Mouse (Mus musculus): ENCODE data around the gene Itga3. TPM values are rescaled to one million over a fixed set of nuclear protein-coding genes. Genes with fewer than 3 reads are reported as not detected.

Gene Itga3
- polyA plus RNA-seq, 1 experiment from 2014 or later: 29.0 TPM

DNA sequence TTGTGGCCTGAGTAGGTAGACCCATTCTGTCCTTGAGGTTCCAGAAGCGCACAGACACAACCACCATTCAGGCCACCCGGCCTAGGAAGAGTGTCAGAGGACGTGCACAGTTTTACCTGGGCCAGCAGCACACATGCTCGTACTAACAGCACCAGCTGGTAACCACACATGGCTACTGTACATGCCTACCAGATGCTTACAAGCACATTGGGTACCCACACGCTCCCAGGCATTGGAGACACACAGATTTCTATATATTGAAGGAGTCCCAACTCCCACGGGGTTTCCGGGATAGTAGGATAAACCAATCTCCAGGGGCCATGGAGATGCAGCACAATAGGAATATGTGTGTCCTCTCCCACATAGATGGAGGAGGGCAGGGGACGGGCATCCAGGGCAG lies 73.9 kb downstream of the Itga3 start:
- no peaks in the 10 kb centered on the region for H3K9me3 ChIP-seq (ENCODE audit: control insufficient read depth, low read length)
- H3K36me3 ChIP-seq (ENCODE audit: control insufficient read depth, insufficient read depth, low read length): peaks cover 76% of the 10 kb centered on the region
- DNase-seq (ENCODE audit: low spot score) (no peak), ATAC-seq (replicated peaks; ENCODE audit: low FRiP score, low TSS enrichment, low read depth) (no peak)
- H3K9ac ChIP-seq (ENCODE audit: low read length): no peak overlapping the region
- no peak overlapping the region for H3K4me2 ChIP-seq (ENCODE audit: low read length)
- H3K4me1 ChIP-seq (replicated peaks; ENCODE audit: control insufficient read depth, insufficient read depth, low read length): peaks cover 30% of the 10 kb centered on the region
- no peak overlapping the region for H3K27ac ChIP-seq (ENCODE audit: low read depth)
- no peaks in the 10 kb centered on the region for H3K27me3 ChIP-seq (replicated peaks; ENCODE audit: control insufficient read depth, insufficient read depth, low read length)
- 95% methylated on average over 8 of the region's 8 CpGs for WGBS
- H3K4me3 ChIP-seq (ENCODE audit: low read depth, low read length): no peak overlapping the region

DNA sequence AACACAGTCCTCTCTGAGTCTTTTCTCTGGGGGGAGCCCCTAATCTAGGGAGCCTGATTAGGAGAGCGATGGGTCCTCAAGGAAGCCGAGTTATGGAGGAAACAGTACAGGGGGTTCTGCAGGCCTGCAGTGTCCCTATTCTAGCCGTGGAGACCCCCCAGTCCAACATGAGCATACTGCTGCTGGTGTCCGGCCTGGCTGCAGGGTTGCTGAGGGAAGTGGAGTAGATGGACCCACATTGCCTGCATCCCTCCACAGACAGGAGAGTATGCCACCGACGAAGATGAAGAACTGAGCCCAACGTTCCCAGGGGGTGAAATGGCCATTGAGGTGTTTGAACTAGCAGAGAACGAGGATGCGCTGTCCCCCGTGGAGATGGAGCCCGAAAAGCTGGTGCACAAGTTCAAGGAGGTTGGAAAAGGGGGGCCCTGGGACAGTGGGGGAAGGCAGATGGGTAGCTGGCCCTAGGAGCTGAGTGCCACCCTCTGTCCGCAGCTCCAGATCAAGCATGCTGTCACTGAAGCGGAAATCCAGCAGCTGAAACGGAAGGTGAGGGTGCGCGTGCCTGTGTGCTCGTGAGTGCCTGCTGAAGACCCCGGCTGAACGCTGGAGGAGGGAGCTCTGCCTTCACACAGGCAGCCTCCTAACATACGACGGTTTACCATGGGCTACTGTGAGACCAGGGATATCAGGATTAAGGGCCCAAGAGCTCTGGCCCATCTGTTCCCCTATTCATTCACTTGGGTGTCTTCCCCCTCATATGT lies 74.8 kb downstream of the Itga3 start:
- peaks cover 22% of the 10 kb centered on the region for H3K4me1 ChIP-seq (replicated peaks; ENCODE audit: control insufficient read depth, insufficient read depth, low read length)
- H3K4me3 ChIP-seq (ENCODE audit: low read depth, low read length): no peak overlapping the region
- WGBS: 86% methylated on average over 21 of the region's 21 CpGs
- ATAC-seq (replicated peaks; ENCODE audit: low FRiP score, low TSS enrichment, low read depth): no peak
- peaks cover 85% of the 10 kb centered on the region for H3K36me3 ChIP-seq (ENCODE audit: control insufficient read depth, insufficient read depth, low read length)
- H3K9ac ChIP-seq (ENCODE audit: low read length): no peak overlapping the region
- no peak for DNase-seq (ENCODE audit: low spot score)
- H3K9me3 ChIP-seq (ENCODE audit: control insufficient read depth, low read length): no peaks in the 10 kb centered on the region
- no peak overlapping the region for H3K27ac ChIP-seq (ENCODE audit: low read depth)
- H3K4me2 ChIP-seq (ENCODE audit: low read length): no peak overlapping the region
- no peaks in the 10 kb centered on the region for H3K27me3 ChIP-seq (replicated peaks; ENCODE audit: control insufficient read depth, insufficient read depth, low read length)

DNA sequence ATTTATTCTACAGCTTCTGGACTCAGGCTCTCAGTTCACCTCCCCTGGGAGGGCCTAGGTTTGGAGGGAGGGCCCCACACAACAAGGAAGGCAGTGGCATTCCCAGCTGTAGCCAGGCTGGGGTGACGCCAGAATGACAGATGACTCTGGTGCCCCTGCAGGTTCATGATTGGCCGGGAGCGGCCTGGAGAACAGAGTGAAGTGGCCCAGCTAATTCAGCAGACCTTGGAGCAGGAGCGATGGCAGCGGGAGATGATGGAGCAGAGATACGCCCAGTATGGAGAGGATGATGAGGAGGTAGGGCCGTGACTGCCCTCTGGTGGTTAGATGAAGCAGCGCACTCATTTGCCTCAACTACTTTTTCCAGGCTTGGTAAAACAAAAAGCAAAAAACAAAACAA lies 75.5 kb downstream of the Itga3 start:
- no peak overlapping the region for H3K4me2 ChIP-seq (ENCODE audit: low read length)
- H3K9me3 ChIP-seq (ENCODE audit: control insufficient read depth, low read length): no peaks in the 10 kb centered on the region
- H3K9ac ChIP-seq (ENCODE audit: low read length): no peak overlapping the region
- peak; percentile 79 for DNase-seq (ENCODE audit: low spot score)
- peaks cover 90% of the 10 kb centered on the region for H3K36me3 ChIP-seq (ENCODE audit: control insufficient read depth, insufficient read depth, low read length)
- H3K4me3 ChIP-seq (ENCODE audit: low read depth, low read length): no peak overlapping the region
- ATAC-seq (replicated peaks; ENCODE audit: low FRiP score, low TSS enrichment, low read depth): peak; percentile 42; the same call in 1 of the 2 replicates
- 3% methylated on average over 8 of the region's 8 CpGs for WGBS
- peaks cover 18% of the 10 kb centered on the region for H3K4me1 ChIP-seq (replicated peaks; ENCODE audit: control insufficient read depth, insufficient read depth, low read length)
- no peaks in the 10 kb centered on the region for H3K27me3 ChIP-seq (replicated peaks; ENCODE audit: control insufficient read depth, insufficient read depth, low read length)
- 0 out of 2 replicates have a peak overlapping the region, but pooled peaks have one; percentile 47 for H3K27ac ChIP-seq (ENCODE audit: low read depth)

DNA sequence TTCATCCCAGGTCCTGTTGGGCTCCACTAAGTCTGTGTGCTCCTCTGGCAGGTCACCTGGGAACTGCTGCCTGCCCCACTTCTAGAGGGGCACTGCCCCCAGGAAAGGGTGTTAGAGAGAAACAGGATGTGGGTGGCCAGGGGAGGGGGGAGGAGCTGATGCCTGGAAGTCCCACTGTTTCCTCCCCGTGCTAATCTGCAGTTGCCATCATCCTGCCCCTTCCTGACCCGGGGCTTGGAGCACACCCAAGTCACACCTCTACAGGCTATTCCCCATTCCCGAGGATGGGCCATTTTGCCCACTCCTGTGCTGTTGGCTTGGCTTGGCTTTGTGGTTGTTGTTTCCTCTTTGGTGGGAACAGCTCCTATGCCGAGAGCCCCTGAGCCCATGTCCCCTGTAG lies 76.1 kb downstream of the Itga3 start:
- ATAC-seq (replicated peaks; ENCODE audit: low FRiP score, low TSS enrichment, low read depth): no peak
- Histone ChIP-seq H3K4me3 (ENCODE audit: low read depth, low read length) (no peak overlapping the region), H3K9ac (ENCODE audit: low read length) (no peak overlapping the region), H3K4me2 (ENCODE audit: low read length) (no peak overlapping the region), H3K36me3 (ENCODE audit: control insufficient read depth, insufficient read depth, low read length) (peaks cover 91% of the 10 kb centered on the region), H3K27me3 (replicated peaks; ENCODE audit: control insufficient read depth, insufficient read depth, low read length) (no peaks in the 10 kb centered on the region), H3K9me3 (ENCODE audit: control insufficient read depth, low read length) (no peaks in the 10 kb centered on the region), H3K4me1 (replicated peaks; ENCODE audit: control insufficient read depth, insufficient read depth, low read length) (peaks cover 20% of the 10 kb centered on the region), H3K27ac (ENCODE audit: low read depth) (peak overlapping the region; percentile 47; the same call in 1 of the 2 replicates)
- no peak for DNase-seq (ENCODE audit: low spot score)
- 31% methylated on average over 4 of the region's 4 CpGs for WGBS

DNA sequence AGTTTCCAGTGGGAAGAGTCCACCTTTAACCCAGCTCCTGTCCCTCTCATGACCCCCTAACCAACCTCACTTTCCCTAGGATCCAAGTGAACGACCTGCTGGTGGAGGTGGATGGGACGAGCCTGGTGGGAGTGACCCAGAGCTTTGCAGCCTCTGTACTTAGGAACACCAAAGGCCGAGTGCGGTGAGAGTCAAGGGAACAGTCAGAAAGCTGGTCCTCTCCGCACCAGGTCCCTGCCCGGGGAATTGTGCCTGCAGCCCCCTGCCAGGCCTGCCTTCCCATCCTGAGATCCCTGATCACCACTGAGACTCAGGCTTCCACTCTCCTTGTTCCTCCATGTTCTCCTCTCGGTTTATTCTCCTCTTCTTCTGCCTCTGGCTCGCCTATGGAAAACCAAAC lies 76.5 kb downstream of the Itga3 start:
- H3K27ac ChIP-seq (ENCODE audit: low read depth): peak overlapping the region; percentile 47; the same call in 1 of the 2 replicates
- H3K27me3 ChIP-seq (replicated peaks; ENCODE audit: control insufficient read depth, insufficient read depth, low read length): no peaks in the 10 kb centered on the region
- WGBS: 72% methylated on average over 8 of the region's 8 CpGs
- no peak overlapping the region for H3K4me2 ChIP-seq (ENCODE audit: low read length)
- H3K9me3 ChIP-seq (ENCODE audit: control insufficient read depth, low read length): no peaks in the 10 kb centered on the region
- no peak for ATAC-seq (replicated peaks; ENCODE audit: low FRiP score, low TSS enrichment, low read depth)
- H3K4me3 ChIP-seq (ENCODE audit: low read depth, low read length): no peak overlapping the region
- DNase-seq (ENCODE audit: low spot score): no peak
- H3K9ac ChIP-seq (ENCODE audit: low read length): no peak overlapping the region
- peaks cover 87% of the 10 kb centered on the region for H3K36me3 ChIP-seq (ENCODE audit: control insufficient read depth, insufficient read depth, low read length)
- peaks cover 24% of the 10 kb centered on the region for H3K4me1 ChIP-seq (replicated peaks; ENCODE audit: control insufficient read depth, insufficient read depth, low read length)

DNA sequence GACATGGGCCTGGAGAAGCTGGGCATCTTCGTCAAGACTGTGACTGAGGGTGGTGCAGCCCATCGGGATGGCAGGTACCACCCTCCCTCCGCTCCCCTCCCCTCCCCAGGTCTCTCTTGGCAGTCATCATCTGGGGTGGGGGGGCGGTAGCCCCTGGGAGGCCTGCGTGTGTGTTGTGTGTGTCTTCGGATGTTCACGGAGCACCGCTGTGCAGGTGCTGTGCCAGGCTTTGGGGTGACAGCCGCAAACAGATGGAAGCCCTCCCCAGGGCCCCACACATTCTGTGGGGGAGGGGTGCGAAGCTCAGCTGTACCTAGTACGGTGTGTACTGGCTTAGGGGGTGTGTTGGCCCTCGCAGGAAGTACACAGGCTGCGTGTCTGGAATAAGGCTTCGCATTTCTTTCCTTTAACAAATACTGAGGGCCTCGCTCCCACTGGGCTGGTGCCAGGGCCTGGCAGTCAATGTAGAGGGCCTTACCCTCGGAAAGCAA lies 78.5 kb downstream of the Itga3 start:
- no peak for DNase-seq (ENCODE audit: low spot score)
- no peak; the same call in 1 of the 2 replicates for ATAC-seq (replicated peaks; ENCODE audit: low FRiP score, low TSS enrichment, low read depth)
- no peak overlapping the region for H3K27ac ChIP-seq (ENCODE audit: low read depth)

DNA sequence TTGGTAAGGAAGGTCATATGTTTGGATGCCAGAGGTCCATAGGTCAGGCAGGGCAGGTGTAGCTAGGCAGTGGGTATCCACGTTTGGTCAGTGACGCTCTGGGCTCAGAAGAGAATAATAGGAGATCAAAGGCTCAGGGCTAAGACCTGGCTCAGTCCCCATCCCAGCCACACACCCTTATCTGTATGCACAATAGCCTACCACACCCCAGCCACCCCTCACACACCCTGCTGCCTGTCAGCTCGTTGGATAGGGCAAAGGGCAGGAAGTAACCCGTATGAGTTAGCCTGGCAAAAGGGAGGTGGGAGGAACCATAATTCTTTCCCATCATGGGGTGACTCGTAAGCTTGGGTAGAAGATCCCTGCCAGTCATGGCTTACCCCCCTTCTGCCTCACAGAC lies 79.0 kb downstream of the Itga3 start:
- no peak overlapping the region for H3K27ac ChIP-seq (ENCODE audit: low read depth)
- peaks cover 71% of the 10 kb centered on the region for H3K36me3 ChIP-seq (ENCODE audit: control insufficient read depth, insufficient read depth, low read length)
- ATAC-seq (replicated peaks; ENCODE audit: low FRiP score, low TSS enrichment, low read depth) (0 out of 2 replicates have a peak, but pooled peaks have one; percentile 22), DNase-seq (ENCODE audit: low spot score) (no peak)
- H3K4me1 ChIP-seq (replicated peaks; ENCODE audit: control insufficient read depth, insufficient read depth, low read length): peaks cover 48% of the 10 kb centered on the region
- H3K4me3 ChIP-seq (ENCODE audit: low read depth, low read length): no peak overlapping the region
- 54% methylated on average over 5 of the region's 5 CpGs for whole genome bisulfite sequencing
- no peak overlapping the region for H3K4me2 ChIP-seq (ENCODE audit: low read length)
- no peaks in the 10 kb centered on the region for H3K9me3 ChIP-seq (ENCODE audit: control insufficient read depth, low read length)
- no peaks in the 10 kb centered on the region for H3K27me3 ChIP-seq (replicated peaks; ENCODE audit: control insufficient read depth, insufficient read depth, low read length)
- H3K9ac ChIP-seq (ENCODE audit: low read length): no peak overlapping the region

More for the DNA sequence above, 78.5 kb downstream of the Itga3 start:
- Histone ChIP-seq H3K27me3 (replicated peaks; ENCODE audit: control insufficient read depth, insufficient read depth, low read length) (no peaks in the 10 kb centered on the region), H3K4me1 (replicated peaks; ENCODE audit: control insufficient read depth, insufficient read depth, low read length) (peaks cover 44% of the 10 kb centered on the region), H3K9ac (ENCODE audit: low read length) (no peak overlapping the region), H3K36me3 (ENCODE audit: control insufficient read depth, insufficient read depth, low read length) (peaks cover 76% of the 10 kb centered on the region), H3K4me2 (ENCODE audit: low read length) (no peak overlapping the region), H3K4me3 (ENCODE audit: low read depth, low read length) (no peak overlapping the region), H3K9me3 (ENCODE audit: control insufficient read depth, low read length) (no peaks in the 10 kb centered on the region)
- 74% methylated on average over 16 of the region's 16 CpGs for WGBS

DNA sequence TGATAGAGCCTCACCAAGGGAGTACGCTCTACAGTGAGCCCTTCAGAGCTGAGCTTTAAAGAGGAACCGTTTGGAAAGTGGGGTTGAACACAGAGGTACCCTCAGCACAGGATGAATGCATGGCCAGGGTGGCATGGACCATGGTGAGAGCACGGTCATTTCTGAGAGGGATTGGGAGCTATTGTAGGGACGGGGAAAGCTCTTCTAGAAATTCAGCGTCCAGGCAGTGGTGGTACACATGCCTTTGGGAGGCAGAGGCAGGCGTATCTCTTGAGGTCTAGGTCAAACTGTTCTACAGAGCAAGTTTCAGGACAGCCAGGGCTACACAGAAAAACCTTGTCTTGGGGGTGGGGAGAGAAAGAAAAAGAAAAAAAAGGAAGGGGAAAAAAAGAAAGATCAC lies 79.6 kb downstream of the Itga3 start:
- 90% methylated on average over 6 of the region's 6 CpGs for WGBS
- DNase-seq (ENCODE audit: low spot score): no peak
- H3K4me3 ChIP-seq (ENCODE audit: low read depth, low read length): no peak overlapping the region
- H3K9ac ChIP-seq (ENCODE audit: low read length): no peak overlapping the region
- H3K4me2 ChIP-seq (ENCODE audit: low read length): no peak overlapping the region
- no peaks in the 10 kb centered on the region for H3K9me3 ChIP-seq (ENCODE audit: control insufficient read depth, low read length)
- H3K36me3 ChIP-seq (ENCODE audit: control insufficient read depth, insufficient read depth, low read length): peaks cover 65% of the 10 kb centered on the region
- no peak for ATAC-seq (replicated peaks; ENCODE audit: low FRiP score, low TSS enrichment, low read depth)
- H3K27ac ChIP-seq (ENCODE audit: low read depth): no peak overlapping the region
- no peaks in the 10 kb centered on the region for H3K27me3 ChIP-seq (replicated peaks; ENCODE audit: control insufficient read depth, insufficient read depth, low read length)
- peaks cover 48% of the 10 kb centered on the region for H3K4me1 ChIP-seq (replicated peaks; ENCODE audit: control insufficient read depth, insufficient read depth, low read length)

DNA sequence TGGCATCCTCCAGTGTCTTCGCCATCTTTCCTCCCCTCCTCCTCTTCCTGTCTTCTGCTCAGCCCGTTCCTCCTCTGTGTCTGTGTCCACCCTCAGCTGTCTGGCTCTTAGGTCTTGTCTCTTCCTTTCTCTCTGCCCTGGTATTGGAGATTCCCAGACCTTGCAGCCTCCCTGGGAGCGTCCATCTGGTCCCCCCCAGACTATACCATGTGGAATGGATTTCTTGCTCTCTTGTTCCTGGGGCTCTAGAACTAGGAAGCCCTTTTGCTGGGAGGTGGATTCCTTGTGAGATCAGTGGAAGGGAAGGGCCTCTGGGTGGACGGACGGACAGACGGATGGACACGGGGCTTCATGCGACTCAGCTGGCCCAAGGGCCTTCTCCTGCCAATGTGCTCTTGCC lies 80.5 kb downstream of the Itga3 start:
- no peaks in the 10 kb centered on the region for H3K27me3 ChIP-seq (replicated peaks; ENCODE audit: control insufficient read depth, insufficient read depth, low read length)
- no peaks in the 10 kb centered on the region for H3K9me3 ChIP-seq (ENCODE audit: control insufficient read depth, low read length)
- H3K36me3 ChIP-seq (ENCODE audit: control insufficient read depth, insufficient read depth, low read length): peaks cover 57% of the 10 kb centered on the region
- H3K27ac ChIP-seq (ENCODE audit: low read depth): no peak overlapping the region
- ATAC-seq (replicated peaks; ENCODE audit: low FRiP score, low TSS enrichment, low read depth): no peak
- no peak overlapping the region for H3K4me2 ChIP-seq (ENCODE audit: low read length)
- no peak for DNase-seq (ENCODE audit: low spot score)
- no peak overlapping the region for H3K4me3 ChIP-seq (ENCODE audit: low read depth, low read length)
- no peak overlapping the region for H3K9ac ChIP-seq (ENCODE audit: low read length)
- 79% methylated on average over 8 of the region's 8 CpGs for WGBS
- H3K4me1 ChIP-seq (replicated peaks; ENCODE audit: control insufficient read depth, insufficient read depth, low read length): peaks cover 48% of the 10 kb centered on the region

Measured in intestine, embryonic 14.5 days (tissue).